Comparison of ENCODE assay signal across 8 mouse cellular contexts in the genomic region with DNA sequence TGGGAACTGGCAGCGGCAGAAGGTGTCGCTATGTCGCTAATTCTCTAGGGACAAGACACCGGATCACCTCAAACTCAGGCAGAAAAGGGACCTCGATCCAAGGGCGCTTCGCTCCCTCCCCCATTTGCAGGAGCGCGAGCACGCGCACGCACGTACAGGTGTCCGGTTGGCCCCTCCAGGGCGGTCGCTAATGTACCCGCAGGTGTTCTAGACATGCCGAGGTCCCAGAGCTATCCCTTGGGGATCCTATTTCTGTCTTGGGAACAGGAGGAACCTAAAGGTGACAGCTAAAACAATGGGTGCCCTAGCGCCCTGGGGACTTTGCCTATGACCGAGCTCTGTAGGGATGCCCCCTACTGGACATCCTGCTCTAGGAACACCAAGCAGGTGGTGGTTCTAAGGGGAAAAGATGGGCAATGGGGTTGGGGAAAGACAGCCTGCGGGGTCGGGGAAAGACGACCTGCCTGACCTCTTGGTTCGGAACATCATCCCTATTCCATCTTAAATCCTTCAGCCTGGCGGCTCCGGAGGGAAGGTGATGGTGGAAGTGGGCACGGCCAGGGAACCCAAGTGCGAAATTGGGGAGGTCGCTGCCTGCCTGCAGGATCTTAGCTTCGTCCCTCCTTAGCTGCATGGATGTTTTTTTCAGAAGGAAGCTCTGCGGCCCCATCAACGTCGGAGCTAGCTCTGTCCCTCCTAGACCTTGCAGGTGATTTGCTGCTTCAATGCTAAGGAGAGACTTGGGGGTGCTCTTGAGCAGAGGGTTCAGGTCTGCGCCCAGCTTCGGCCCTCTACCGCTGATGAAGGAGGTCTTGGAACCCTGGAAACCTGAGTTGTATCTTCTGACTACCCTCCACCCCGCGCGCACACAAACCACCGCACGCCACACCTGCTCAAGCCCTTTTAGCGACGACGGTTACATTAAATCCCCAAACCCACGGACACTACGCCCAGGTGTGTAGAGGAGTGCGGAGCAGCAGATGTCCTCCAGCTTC. TPM values are rescaled to one million over a fixed set of nuclear protein-coding genes. Genes with fewer than 3 reads are reported as not detected.
DNase-seq lines count a peak whose midpoint lies in the region; ATAC-seq and TF ChIP-seq lines count a peak whose summit lies in the region.

No protein-coding gene starts in this region.

- in situ Hi-C loops in ES-E14 (cut with MboI; ENCODE audit: low sequenced_read_pairs in 2 of 2, unreplicated experiment in 2 of 2) = loop anchor here (5.0 to 10.0 kb wide), 2 partner anchors 33 to 1180 kb away; partner anchors contain the start of genes Bahcc1 (in 1 of the 2) and Cbx4 (in 1 of the 2)

- no peak overlapping the region for H3K9ac ChIP-seq in ES-E14 (ENCODE audit: insufficient read depth, low read depth, low read length, poor library complexity, severe bottlenecking)
- H3K9ac ChIP-seq in intestine, postnatal 0 days (ENCODE audit: low read depth, low read length) = no peak overlapping the region

- no peaks in the 10 kb centered on the region for H3K9me3 ChIP-seq in ES-E14 (ENCODE audit: control insufficient read depth, insufficient read depth, low read depth, low read length)
- no peaks in the 10 kb centered on the region for H3K9me3 ChIP-seq in forebrain, embryonic 10.5 days
- H3K9me3 ChIP-seq in intestine, postnatal 0 days (ENCODE audit: control insufficient read depth) = no peaks in the 10 kb centered on the region

- 3% methylated on average over 47 of the region's 47 CpGs for WGBS in cerebellum, adult 2 months
- 1% methylated on average over 47 of the region's 47 CpGs for WGBS in forebrain, embryonic 10.5 days
- WGBS in intestine, postnatal 0 days = 4% methylated on average over 47 of the region's 47 CpGs

- peak; percentile 61; the same call in 1 of the 2 replicates for TF ChIP-seq CTCF in cerebellum, adult 2 months (IDR thresholded peaks at IDR 0.05; ENCODE audit: borderline replicate concordance, insufficient read depth, low read depth, low read length)
- peak; percentile 75 for TF ChIP-seq CTCF in intestine, postnatal 0 days (IDR thresholded peaks at IDR 0.05; ENCODE audit: low read depth)

- H3K27me3 ChIP-seq in cerebellum, adult 2 months (ENCODE audit: control insufficient read depth, insufficient read depth, low read length) = no peaks in the 10 kb centered on the region
- H3K27me3 ChIP-seq in forebrain, embryonic 10.5 days (ENCODE audit: poor library complexity, severe bottlenecking) = peaks cover 100% of the 10 kb centered on the region
- peaks cover 77% of the 10 kb centered on the region for H3K27me3 ChIP-seq in intestine, postnatal 0 days (replicated peaks; ENCODE audit: control insufficient read depth, insufficient read depth, low read length)

- peak overlapping the region; percentile 60 for H3K4me3 ChIP-seq in cerebellum, adult 2 months (replicated peaks; ENCODE audit: insufficient read depth, low read depth, low read length)
- H3K4me3 ChIP-seq in ES-E14 (ENCODE audit: insufficient read depth in 1 of 2, low read depth in 1 of 2, low read length in 2 of 2, poor library complexity in 1 of 2, severe bottlenecking in 1 of 2) = peak overlapping the region; percentile 9 to 41; a peak in 2 of 4 replicates
- H3K4me3 ChIP-seq in forebrain, embryonic 10.5 days = peak overlapping the region; percentile 53
- H3K4me3 ChIP-seq in intestine, postnatal 0 days (ENCODE audit: low read depth, low read length) = peak overlapping the region; percentile 49

- H3K36me3 ChIP-seq in ES-E14 (ENCODE audit: control insufficient read depth, insufficient read depth, low read length, poor library complexity, severe bottlenecking) = no peaks in the 10 kb centered on the region
- no peaks in the 10 kb centered on the region for H3K36me3 ChIP-seq in forebrain, embryonic 10.5 days (replicated peaks)
- H3K36me3 ChIP-seq in intestine, postnatal 0 days (ENCODE audit: control insufficient read depth, insufficient read depth) = no peaks in the 10 kb centered on the region

- no peak for ATAC-seq in intestine, postnatal 0 days

- no peak overlapping the region for H3K27ac ChIP-seq in cerebellum, adult 2 months (ENCODE audit: insufficient read depth, low read length)
- no peak overlapping the region for H3K27ac ChIP-seq in ES-E14 (ENCODE audit: insufficient read depth, low read depth, low read length, poor library complexity, severe bottlenecking)
- peak overlapping the region; percentile 87; the same call in 1 of the 2 replicates for H3K27ac ChIP-seq in forebrain, embryonic 10.5 days
- H3K27ac ChIP-seq in intestine, postnatal 0 days (ENCODE audit: low read depth, low read length) = no peak overlapping the region

- H3K4me1 ChIP-seq in cerebellum, adult 2 months (ENCODE audit: control insufficient read depth, insufficient read depth, low read length) = peaks cover 20% of the 10 kb centered on the region; the same call in 1 of the 2 replicates
- H3K4me1 ChIP-seq in ES-E14 (ENCODE audit: control insufficient read depth in 2 of 2, insufficient read depth in 2 of 2, low read length in 2 of 2, poor library complexity in 1 of 2) = peaks cover 0 to 30% of the 10 kb centered on the region in 2 experiments; a peak in 1 of 4 replicates
- peaks cover 73% of the 10 kb centered on the region for H3K4me1 ChIP-seq in forebrain, embryonic 10.5 days
- H3K4me1 ChIP-seq in intestine, postnatal 0 days (replicated peaks; ENCODE audit: control insufficient read depth, insufficient read depth, low read length) = peaks cover 38% of the 10 kb centered on the region

- TF ChIP-seq POLR2A in cerebellum, adult 2 months (IDR thresholded peaks at IDR 0.05; ENCODE audit: borderline replicate concordance, insufficient read depth, low read length) = no peak

- peak overlapping the region; percentile 69 for H3K4me2 ChIP-seq in intestine, postnatal 0 days (replicated peaks; ENCODE audit: low read depth)

- DNase-seq in cerebellum, adult 2 months = peak; percentile 61 to 68
- DNase-seq in cerebellum, adult 8-10 months = no peak
- DNase-seq in ES-E14 (ENCODE audit: low read depth, low spot score) = no peak
- peak; percentile 44 for DNase-seq in forebrain, embryonic 10.5 days (ENCODE audit: extremely low spot score, low spot score)
- DNase-seq in lung, postnatal 36 days = peak; percentile 69
- peak; percentile 57 for DNase-seq in testis, postnatal 10 days (ENCODE audit: low spot score)
- DNase-seq in layer of hippocampus, postnatal 14 days (ENCODE audit: low spot score in 2 of 2) = no peak

TF ChIP-seq in ES-E14, 5 proteins besides CTCF, POLR2A, EP300 and RAD21:
- TF ChIP-seq HCFC1 (IDR thresholded peaks at IDR 0.05; ENCODE audit: borderline replicate concordance, insufficient read depth, low read length) = no peak
- no peak for TF ChIP-seq CHD2 (IDR thresholded peaks at IDR 0.05; ENCODE audit: low read depth, low read length)
- TF ChIP-seq MAFK (IDR thresholded peaks at IDR 0.05; ENCODE audit: insufficient read depth, low read depth, low read length) = no peak
- no peak for TF ChIP-seq ZNF384 (IDR thresholded peaks at IDR 0.05; ENCODE audit: low read depth, low read length)
- TF ChIP-seq ZC3H11A (IDR thresholded peaks at IDR 0.05; ENCODE audit: borderline replicate concordance, low read depth, low read length) = no peak

RNA-seq across cellular contexts. Expression of gene Cbx8, which starts 13.9 kb away (rescaled TPM):
- 8.7 and 10.5 TPM in 2 replicates for polyA plus RNA-seq in cerebellum, adult 2 months (2012; rRNA removed)
- 1.1 and 1.2 TPM in 2 replicates for total RNA-seq in ES-E14 (2012; rRNA removed)
- 9.5 and 11.3 TPM in 2 replicates for polyA plus RNA-seq in forebrain, embryonic 10.5 days (2016; fragmentation: Nextera tagmentation; extraction: Ambion mirVana)
- 6.4 and 6.6 TPM in 2 replicates for polyA plus RNA-seq in intestine, postnatal 0 days (2015; fragmentation: Nextera tagmentation; extraction: Ambion mirVana)
- total RNA-seq in layer of hippocampus, postnatal 14 days (2021) = 10 to 100 TPM; 15.0 to 15.2 TPM

RNA-seq across cellular contexts. Expression of gene Cbx4, which starts 31.4 kb away (rescaled TPM):
- polyA plus RNA-seq in cerebellum, adult 2 months (2012; rRNA removed) = 50.1 and 57.6 TPM in 2 replicates
- 0.90 and 1.8 TPM in 2 replicates for total RNA-seq in ES-E14 (2012; rRNA removed)
- 3.3 and 4.6 TPM in 2 replicates for polyA plus RNA-seq in forebrain, embryonic 10.5 days (2016; fragmentation: Nextera tagmentation; extraction: Ambion mirVana)
- polyA plus RNA-seq in intestine, postnatal 0 days (2015; fragmentation: Nextera tagmentation; extraction: Ambion mirVana) = 6.5 and 7.6 TPM in 2 replicates
- total RNA-seq in layer of hippocampus, postnatal 14 days (2021) = 10 to 100 TPM; 59.1 to 59.4 TPM

RNA-seq across cellular contexts. Expression of gene Cbx2, which starts 31.9 kb away (rescaled TPM):
- polyA plus RNA-seq in cerebellum, adult 2 months (2012; rRNA removed) = 4.1 and 4.6 TPM in 2 replicates
- total RNA-seq in ES-E14 (2012; rRNA removed) = 12.6 and 13.9 TPM in 2 replicates
- 115 and 127 TPM in 2 replicates for polyA plus RNA-seq in forebrain, embryonic 10.5 days (2016; fragmentation: Nextera tagmentation; extraction: Ambion mirVana)
- polyA plus RNA-seq in intestine, postnatal 0 days (2015; fragmentation: Nextera tagmentation; extraction: Ambion mirVana) = 4.9 TPM in 2 replicates
- total RNA-seq in layer of hippocampus, postnatal 14 days (2021) = 1 to 10 TPM; 3.6 to 4.2 TPM

Comparison
In these comparisons a context has a peak if more than half of its experiments do, and no peak if none do; other contexts are left out.
1. DNase-seq: peak in cerebellum, adult 2 months (2 of 2), forebrain, embryonic 10.5 days (single experiment), lung, postnatal 36 days (single experiment) and testis, postnatal 10 days (single experiment); none in cerebellum, adult 8-10 months (single experiment), ES-E14 (single experiment) and layer of hippocampus, postnatal 14 days (0 of 2).
2. RNA of gene Cbx2, which starts 31.9 kb away (polyA plus RNA-seq): 115 to 127 TPM in forebrain, embryonic 10.5 days; 4.9 TPM in intestine, postnatal 0 days and 4.1 to 4.6 TPM in cerebellum, adult 2 months; every median in the first group is over 10 times any median in the second.
3. Peak in every context shown above with its lines, with median percentiles within 50 percentile points of each other: H3K4me3 ChIP-seq.